Mouse (Mus musculus): ENCODE data around the gene Cenpm. TPM values are rescaled to one million over a fixed set of nuclear protein-coding genes. Genes with fewer than 3 reads are reported as not detected.

Gene Cenpm
- polyA plus RNA-seq (2011; ENCODE audit: insufficient read depth, insufficient read length, low read depth, missing spikeins), result 43.2 and 52.0 TPM in 2 replicates

GRCm38 (mm10) chr15:82244115-82244804 is at the start of gene Cenpm:
Gene Cenpm, minus strand, starts transcription at chr15:82244748.
- peak within 1 kb of the TSS; percentile 86 for H3K9ac ChIP-seq (ENCODE audit: low read depth, poor library complexity, severe bottlenecking)
- H3K9me3 ChIP-seq (replicated peaks; ENCODE audit: control insufficient read depth, insufficient read depth, low read length, poor library complexity, severe bottlenecking), result no peaks in the 10 kb centered on the region
- peaks cover 3% of the 10 kb centered on the region for H3K4me1 ChIP-seq (ENCODE audit: control insufficient read depth, insufficient read depth, low read length)
- peak within 1 kb of the TSS; percentile 93 for H3K27ac ChIP-seq (ENCODE audit: insufficient read depth, low read length)
- peak within 1 kb of the TSS; percentile 97 for H3K4me3 ChIP-seq (ENCODE audit: low read depth, low read length)
- H3K27me3 ChIP-seq (ENCODE audit: control insufficient read depth, insufficient read depth, low read length, poor library complexity, severe bottlenecking), result no peaks in the 10 kb centered on the region
- peaks cover 5% of the 10 kb centered on the region for H3K36me3 ChIP-seq (ENCODE audit: control insufficient read depth, insufficient read depth, low read length, poor library complexity, severe bottlenecking)
- TF ChIP-seq POLR2A (IDR thresholded peaks at IDR 0.05; ENCODE audit: insufficient read depth, low read length) (no peak), EP300 (IDR thresholded peaks at IDR 0.05; ENCODE audit: insufficient read depth, low read depth, low read length) (0 out of 2 replicates have a peak, but pooled peaks have one; percentile 21), CTCF (IDR thresholded peaks at IDR 0.05; ENCODE audit: low read depth, low read length) (no peak)

- no peak overlapping the region for H3K27ac ChIP-seq (ENCODE audit: insufficient read depth, low read length)
- no peaks in the 10 kb centered on the region for H3K27me3 ChIP-seq (ENCODE audit: control insufficient read depth, insufficient read depth, low read length, poor library complexity, severe bottlenecking)
- no peak overlapping the region for H3K9ac ChIP-seq (ENCODE audit: low read depth, poor library complexity, severe bottlenecking)
- no peaks in the 10 kb centered on the region; the same call in 1 of the 2 replicates for H3K36me3 ChIP-seq (ENCODE audit: control insufficient read depth, insufficient read depth, low read length, poor library complexity, severe bottlenecking)
- TF ChIP-seq CTCF (IDR thresholded peaks at IDR 0.05; ENCODE audit: low read depth, low read length) (peak; percentile 33), POLR2A (IDR thresholded peaks at IDR 0.05; ENCODE audit: insufficient read depth, low read length) (no peak)
- H3K4me3 ChIP-seq (ENCODE audit: low read depth, low read length), result no peak overlapping the region
- H3K9me3 ChIP-seq (replicated peaks; ENCODE audit: control insufficient read depth, insufficient read depth, low read length, poor library complexity, severe bottlenecking), result no peaks in the 10 kb centered on the region
- peaks cover 2% of the 10 kb centered on the region for H3K4me1 ChIP-seq (ENCODE audit: control insufficient read depth, insufficient read depth, low read length)
These were observed 49.5 kb upstream of the Cenpm start for GRCm38 (mm10) chr15:82294059-82294458.

DNA sequence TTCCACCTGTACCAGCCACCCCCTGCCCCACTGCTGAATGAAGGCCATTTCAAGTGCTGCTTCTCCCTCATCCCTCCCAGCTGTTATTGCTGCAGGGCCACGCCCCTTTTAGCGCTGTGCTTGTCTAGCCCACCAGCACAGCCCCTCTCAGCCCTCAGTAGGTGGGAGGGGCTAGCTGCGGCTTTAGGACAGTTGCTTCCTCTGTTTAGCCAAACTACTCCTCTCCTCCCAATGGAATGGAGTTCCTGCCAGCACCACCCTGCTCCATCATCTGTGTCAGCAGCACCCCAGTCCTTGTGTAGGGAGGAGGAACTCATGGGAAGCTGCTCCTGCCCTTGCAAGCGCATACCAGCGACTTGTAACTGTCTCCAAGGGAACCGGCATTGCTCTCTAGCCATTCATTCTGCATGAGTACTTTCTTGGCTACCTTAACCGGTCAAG is 48.7 kb upstream of the Cenpm start:
- no peaks in the 10 kb centered on the region for H3K27me3 ChIP-seq (ENCODE audit: control insufficient read depth, insufficient read depth, low read length, poor library complexity, severe bottlenecking)
- H3K4me3 ChIP-seq (ENCODE audit: low read depth, low read length), result no peak overlapping the region
- TF ChIP-seq POLR2A (IDR thresholded peaks at IDR 0.05; ENCODE audit: insufficient read depth, low read length) (no peak), CTCF (IDR thresholded peaks at IDR 0.05; ENCODE audit: low read depth, low read length) (no peak), EP300 (IDR thresholded peaks at IDR 0.05; ENCODE audit: insufficient read depth, low read depth, low read length) (no peak)
- H3K9ac ChIP-seq (ENCODE audit: low read depth, poor library complexity, severe bottlenecking), result no peak overlapping the region
- no peak overlapping the region for H3K27ac ChIP-seq (ENCODE audit: insufficient read depth, low read length)
- H3K4me1 ChIP-seq (ENCODE audit: control insufficient read depth, insufficient read depth, low read length), result peaks cover 2% of the 10 kb centered on the region
- no peaks in the 10 kb centered on the region for H3K9me3 ChIP-seq (replicated peaks; ENCODE audit: control insufficient read depth, insufficient read depth, low read length, poor library complexity, severe bottlenecking)
- H3K36me3 ChIP-seq (ENCODE audit: control insufficient read depth, insufficient read depth, low read length, poor library complexity, severe bottlenecking), result no peaks in the 10 kb centered on the region; the same call in 1 of the 2 replicates

GRCm38 (mm10) chr15:82292851-82293250 is 48.3 kb upstream of the Cenpm start:
- peaks cover 2% of the 10 kb centered on the region for H3K4me1 ChIP-seq (ENCODE audit: control insufficient read depth, insufficient read depth, low read length)
- H3K9ac ChIP-seq (ENCODE audit: low read depth, poor library complexity, severe bottlenecking), result no peak overlapping the region
- H3K4me3 ChIP-seq (ENCODE audit: low read depth, low read length), result no peak overlapping the region
- H3K36me3 ChIP-seq (ENCODE audit: control insufficient read depth, insufficient read depth, low read length, poor library complexity, severe bottlenecking), result no peaks in the 10 kb centered on the region; the same call in 1 of the 2 replicates
- no peaks in the 10 kb centered on the region for H3K27me3 ChIP-seq (ENCODE audit: control insufficient read depth, insufficient read depth, low read length, poor library complexity, severe bottlenecking)
- H3K27ac ChIP-seq (ENCODE audit: insufficient read depth, low read length), result no peak overlapping the region
- no peak for TF ChIP-seq POLR2A (IDR thresholded peaks at IDR 0.05; ENCODE audit: insufficient read depth, low read length)
- no peaks in the 10 kb centered on the region for H3K9me3 ChIP-seq (replicated peaks; ENCODE audit: control insufficient read depth, insufficient read depth, low read length, poor library complexity, severe bottlenecking)

- Histone ChIP-seq H3K4me3 (ENCODE audit: low read depth, low read length) (no peak overlapping the region), H3K27ac (ENCODE audit: insufficient read depth, low read length) (no peak overlapping the region), H3K9me3 (replicated peaks; ENCODE audit: control insufficient read depth, insufficient read depth, low read length, poor library complexity, severe bottlenecking) (no peaks in the 10 kb centered on the region), H3K36me3 (ENCODE audit: control insufficient read depth, insufficient read depth, low read length, poor library complexity, severe bottlenecking) (no peaks in the 10 kb centered on the region; the same call in 1 of the 2 replicates), H3K4me1 (ENCODE audit: control insufficient read depth, insufficient read depth, low read length) (peaks cover 2% of the 10 kb centered on the region), H3K9ac (ENCODE audit: low read depth, poor library complexity, severe bottlenecking) (no peak overlapping the region), H3K27me3 (ENCODE audit: control insufficient read depth, insufficient read depth, low read length, poor library complexity, severe bottlenecking) (no peaks in the 10 kb centered on the region)
- TF ChIP-seq POLR2A (IDR thresholded peaks at IDR 0.05; ENCODE audit: insufficient read depth, low read length) (no peak), CTCF (IDR thresholded peaks at IDR 0.05; ENCODE audit: low read depth, low read length) (no peak), EP300 (IDR thresholded peaks at IDR 0.05; ENCODE audit: insufficient read depth, low read depth, low read length) (no peak)
These were observed 45.7 kb upstream of the Cenpm start for GRCm38 (mm10) chr15:82290252-82290651.

DNA sequence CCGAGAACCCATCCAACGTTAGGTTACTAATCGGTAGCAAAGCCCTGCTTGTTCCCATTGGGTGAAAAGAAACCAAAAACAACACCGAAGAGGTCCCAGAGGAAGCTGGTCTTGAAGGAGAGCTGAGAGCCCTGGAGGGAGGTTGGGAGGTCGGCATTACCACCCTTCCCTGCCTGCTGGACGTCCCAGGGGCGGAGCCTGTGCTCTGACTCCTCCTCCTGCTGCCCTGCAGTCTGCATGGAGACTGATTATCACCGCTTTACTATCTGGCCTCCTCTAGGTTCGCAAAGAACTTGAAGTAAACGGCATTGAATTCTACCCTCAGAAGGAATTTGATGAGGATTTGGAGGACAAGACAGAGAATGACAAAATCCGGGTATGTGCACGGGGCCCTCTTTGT is 41.6 kb upstream of the Cenpm start:
- Histone ChIP-seq H3K27ac (ENCODE audit: insufficient read depth, low read length) (no peak overlapping the region), H3K27me3 (ENCODE audit: control insufficient read depth, insufficient read depth, low read length, poor library complexity, severe bottlenecking) (no peaks in the 10 kb centered on the region), H3K36me3 (ENCODE audit: control insufficient read depth, insufficient read depth, low read length, poor library complexity, severe bottlenecking) (no peaks in the 10 kb centered on the region; the same call in 1 of the 2 replicates), H3K4me3 (ENCODE audit: low read depth, low read length) (no peak overlapping the region), H3K4me1 (ENCODE audit: control insufficient read depth, insufficient read depth, low read length) (no peaks in the 10 kb centered on the region), H3K9me3 (replicated peaks; ENCODE audit: control insufficient read depth, insufficient read depth, low read length, poor library complexity, severe bottlenecking) (no peaks in the 10 kb centered on the region), H3K9ac (ENCODE audit: low read depth, poor library complexity, severe bottlenecking) (no peak overlapping the region)
- no peak for TF ChIP-seq EP300 (IDR thresholded peaks at IDR 0.05; ENCODE audit: insufficient read depth, low read depth, low read length)
- no peak for TF ChIP-seq CTCF (IDR thresholded peaks at IDR 0.05; ENCODE audit: low read depth, low read length)
- TF ChIP-seq POLR2A (IDR thresholded peaks at IDR 0.05; ENCODE audit: insufficient read depth, low read length), result no peak

Measured in ES-Bruce4 (cell line).